Mouse (Mus musculus): ENCODE measurements around the gene D10Jhu81e.
"Not testable (repeated sequence)": the region's sequence is repeated elsewhere in the genome, so short reads cannot be mapped to it uniquely, and the experiment has no call there.

Gene D10Jhu81e

DNA sequence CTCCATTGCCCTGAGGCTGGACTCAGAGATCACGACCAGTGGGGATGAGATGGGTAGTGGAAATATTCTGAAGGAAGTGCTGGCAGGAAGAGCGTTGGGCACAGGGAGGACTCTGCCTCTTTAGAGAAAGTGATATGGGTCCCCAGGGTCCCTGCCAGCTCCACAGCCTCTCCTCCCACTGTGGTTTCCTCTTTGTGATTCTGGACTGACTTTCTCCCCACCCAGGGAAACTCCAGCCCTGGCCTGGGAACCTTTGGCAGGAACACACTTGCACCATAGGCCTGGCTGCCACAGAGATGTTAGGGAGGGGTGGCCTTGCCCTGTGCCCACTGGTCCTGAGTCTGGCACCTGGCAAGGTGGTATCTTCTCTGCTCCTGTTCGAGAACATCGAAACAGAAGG is 39.6 kb downstream of the D10Jhu81e start:
- no peak for DNase-seq (ENCODE audit: low spot score in 2 of 2)

DNA sequence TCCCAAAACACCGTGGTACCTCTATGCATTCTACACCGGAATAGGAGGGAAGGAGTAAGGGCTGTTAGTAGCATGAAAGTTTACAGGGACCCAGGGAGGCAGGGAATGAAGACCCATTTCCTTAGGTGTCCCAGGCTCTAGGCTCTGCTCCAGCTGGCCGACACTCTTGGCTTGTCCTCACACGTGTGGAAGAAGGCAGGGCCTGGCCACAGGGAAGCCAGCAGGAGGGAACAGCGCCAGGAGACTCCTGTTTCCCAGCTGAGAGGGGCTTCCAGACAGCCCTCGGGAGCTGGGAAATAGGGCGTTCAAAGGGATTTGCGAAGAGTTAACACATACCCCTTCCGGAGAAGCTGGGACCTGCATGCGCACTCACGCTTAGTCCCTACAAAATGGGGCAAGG is 40.2 kb downstream of the D10Jhu81e start:
- peak in 1 of 2 experiments; percentile 21 for DNase-seq (ENCODE audit: low spot score in 2 of 2)

DNA sequence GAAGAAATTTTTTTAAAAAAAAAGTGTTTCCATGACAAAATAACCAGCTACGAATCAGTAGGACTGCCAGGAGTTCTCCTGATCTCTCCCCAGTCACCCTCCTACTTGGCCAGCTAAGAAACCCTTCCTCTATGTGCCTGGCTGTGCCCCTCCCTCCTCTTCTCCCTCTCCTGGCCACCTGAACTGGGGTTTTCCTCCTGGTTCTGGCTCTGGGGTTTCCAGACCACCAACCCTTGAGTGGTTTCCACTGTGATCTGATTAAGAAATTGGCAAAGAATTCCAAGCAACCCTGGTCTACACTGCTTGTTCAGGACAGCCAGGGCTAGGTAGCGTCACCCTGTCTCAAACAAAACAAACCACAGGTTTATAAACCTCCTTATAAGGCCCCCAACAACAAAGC is 40.9 kb downstream of the D10Jhu81e start:
- DNase-seq (ENCODE audit: low spot score in 2 of 2) = no peak

DNA sequence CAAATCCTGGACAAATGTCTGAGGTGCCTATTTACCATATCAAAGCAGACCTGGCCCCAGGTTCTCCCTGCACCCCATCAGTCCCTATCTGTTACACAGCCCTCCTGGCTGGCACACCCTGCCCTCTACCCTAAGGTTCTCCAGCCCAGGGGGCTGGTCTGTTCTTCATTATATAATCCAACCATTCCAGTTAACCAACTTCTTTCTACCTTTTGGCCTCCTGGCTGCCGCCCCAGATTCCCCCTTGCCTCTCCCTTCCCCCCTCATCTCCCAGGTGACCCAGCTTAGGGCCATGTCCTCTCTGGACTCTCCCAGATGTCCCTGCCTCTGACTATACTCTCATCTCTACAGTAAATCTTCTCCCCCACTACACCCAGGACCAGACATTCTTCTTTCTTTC is 41.7 kb downstream of the D10Jhu81e start:
- no peak for DNase-seq (ENCODE audit: low spot score in 2 of 2)

DNA sequence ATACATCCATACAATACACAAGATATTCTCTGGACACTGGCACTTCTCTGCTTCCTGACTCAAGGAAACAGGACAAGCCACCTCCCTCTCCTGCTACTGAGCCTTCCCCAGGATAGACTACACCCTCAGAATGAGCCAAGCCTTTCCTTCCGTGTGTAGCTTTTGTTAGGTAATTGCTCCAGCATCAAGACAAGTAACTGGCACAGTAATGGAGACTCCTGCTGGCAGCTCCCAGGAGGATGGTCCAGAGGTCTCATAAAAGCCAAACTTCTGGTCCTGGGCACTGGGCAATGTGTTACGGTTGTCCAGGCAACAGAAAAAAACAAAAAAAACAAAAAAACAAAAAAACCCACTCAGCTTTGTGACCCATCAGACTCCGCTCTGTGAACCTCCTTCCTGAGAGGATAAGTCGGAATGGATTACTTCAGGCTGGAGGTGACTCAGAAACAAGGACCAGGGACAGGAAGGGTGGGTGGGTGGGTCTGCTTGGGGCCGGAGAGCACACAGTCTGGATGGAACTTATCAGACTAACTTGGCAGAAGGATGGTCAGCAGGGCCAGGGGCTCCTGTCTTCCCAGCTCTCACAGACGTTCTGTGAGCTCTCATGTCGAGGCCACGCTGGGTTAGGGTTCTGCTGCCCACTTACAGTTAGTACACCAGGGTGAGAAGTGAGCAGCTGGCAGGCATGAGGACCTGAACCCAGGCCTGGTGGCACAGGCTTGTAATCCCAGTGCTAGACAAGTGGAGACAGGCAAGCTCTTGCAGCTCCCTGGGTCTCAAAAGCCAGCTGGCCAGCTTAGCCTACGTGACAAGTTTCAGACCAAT is 42.3 kb downstream of the D10Jhu81e start:
- DNase-seq (ENCODE audit: low spot score in 2 of 2) = no peak

DNA sequence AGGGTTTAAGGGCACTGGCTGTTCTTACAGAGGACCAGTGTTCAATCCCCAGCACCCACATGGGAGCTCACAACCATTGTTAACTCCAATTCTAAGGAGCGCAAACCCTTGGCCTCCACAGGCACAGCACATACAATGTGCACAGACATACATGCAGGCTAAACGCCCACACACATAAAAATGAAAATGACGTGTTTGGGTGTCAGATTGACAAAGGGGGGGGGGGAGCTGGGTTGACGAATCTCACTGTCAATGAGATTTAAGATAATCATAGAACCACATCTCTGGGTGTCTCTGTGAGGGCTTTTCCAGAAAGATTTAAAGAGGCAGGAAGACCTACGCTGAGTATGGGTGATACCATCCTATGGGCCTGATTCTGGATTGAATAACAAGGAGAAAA is 43.3 kb downstream of the D10Jhu81e start:
- no peak for DNase-seq (ENCODE audit: low spot score in 2 of 2)

DNA sequence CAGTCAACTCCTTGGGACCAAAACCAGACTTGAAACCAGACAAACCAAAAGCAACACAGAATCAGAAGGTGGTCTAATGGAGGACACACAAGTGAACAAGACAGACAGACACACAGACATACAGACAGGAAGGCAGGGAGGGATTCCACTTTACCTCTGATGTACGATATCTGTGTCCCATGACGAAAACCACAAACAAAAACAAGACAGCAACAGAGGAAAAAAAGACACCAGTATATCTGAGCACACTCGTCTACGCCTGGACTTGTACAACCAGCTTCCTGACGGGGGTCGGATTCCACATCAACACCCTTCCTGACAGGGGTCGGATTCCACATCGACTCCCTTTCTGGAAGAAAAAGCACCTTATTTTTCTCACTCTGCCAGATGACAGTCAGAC is 44.5 kb downstream of the D10Jhu81e start:
- not testable (repeated sequence) for DNase-seq (ENCODE audit: low spot score in 2 of 2)

DNA sequence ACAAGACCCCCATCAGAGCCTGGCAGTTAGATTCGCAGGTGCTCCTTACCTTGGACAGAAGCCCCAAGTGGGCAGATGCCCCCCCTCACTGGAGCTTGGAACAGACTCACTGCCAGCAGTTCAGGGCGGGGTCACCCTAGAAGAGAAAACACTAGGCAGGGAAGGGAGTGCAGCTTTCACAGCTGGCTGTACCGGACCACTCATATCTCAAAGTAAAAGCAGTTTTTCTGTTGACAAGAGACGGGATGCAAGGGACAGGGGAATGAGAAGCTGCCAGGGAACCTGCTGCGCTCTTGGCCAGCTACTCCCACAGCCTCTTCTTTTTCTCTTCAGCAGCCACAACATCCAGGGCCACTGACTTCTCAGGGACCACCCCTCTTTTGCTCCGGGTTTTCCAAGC is 45.4 kb downstream of the D10Jhu81e start:
- DNase-seq (ENCODE audit: low spot score in 2 of 2) = not testable (repeated sequence)

DNA sequence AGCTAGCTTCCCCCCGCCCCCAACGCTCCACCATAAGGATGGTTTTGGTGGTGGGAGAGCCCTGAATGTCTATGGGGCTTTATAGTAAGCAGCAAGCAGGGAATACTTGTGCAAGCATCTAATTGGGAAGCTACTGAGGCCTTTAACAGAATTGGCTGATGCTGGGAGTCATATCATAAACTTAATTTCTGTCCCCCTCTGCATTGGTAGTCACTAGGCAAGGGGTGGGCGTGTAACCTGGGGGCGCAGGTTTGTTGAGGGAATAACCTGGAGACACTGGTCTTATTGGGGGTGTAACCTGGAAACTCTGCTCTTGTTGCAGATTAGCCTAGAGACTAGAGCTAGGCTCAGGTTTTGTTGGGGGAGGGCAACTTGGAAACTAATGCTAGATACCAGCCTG is 50.2 kb downstream of the D10Jhu81e start:
- DNase-seq (ENCODE audit: low spot score in 2 of 2) = no peak

DNA sequence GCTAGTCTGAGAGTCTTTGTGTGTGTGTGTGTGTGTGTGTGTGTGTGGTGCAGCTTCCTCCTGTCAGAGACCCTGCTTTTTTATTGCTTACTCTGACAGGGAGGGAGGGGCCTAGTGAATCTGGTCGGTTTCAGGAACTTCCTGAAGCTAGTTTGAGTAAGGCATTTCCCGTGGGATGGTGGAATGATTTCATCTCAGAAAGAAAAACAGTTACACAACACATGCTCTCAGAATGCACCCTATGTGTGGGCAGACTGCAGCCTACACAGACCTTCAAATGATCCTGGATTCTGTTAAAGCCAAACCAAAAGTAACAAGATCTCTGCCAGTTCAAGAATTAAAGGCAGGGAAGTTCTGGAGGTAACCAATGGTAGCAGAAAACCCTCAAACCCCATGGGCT is 54.4 kb downstream of the D10Jhu81e start:
- DNase-seq (ENCODE audit: low spot score in 2 of 2) = no peak

DNA sequence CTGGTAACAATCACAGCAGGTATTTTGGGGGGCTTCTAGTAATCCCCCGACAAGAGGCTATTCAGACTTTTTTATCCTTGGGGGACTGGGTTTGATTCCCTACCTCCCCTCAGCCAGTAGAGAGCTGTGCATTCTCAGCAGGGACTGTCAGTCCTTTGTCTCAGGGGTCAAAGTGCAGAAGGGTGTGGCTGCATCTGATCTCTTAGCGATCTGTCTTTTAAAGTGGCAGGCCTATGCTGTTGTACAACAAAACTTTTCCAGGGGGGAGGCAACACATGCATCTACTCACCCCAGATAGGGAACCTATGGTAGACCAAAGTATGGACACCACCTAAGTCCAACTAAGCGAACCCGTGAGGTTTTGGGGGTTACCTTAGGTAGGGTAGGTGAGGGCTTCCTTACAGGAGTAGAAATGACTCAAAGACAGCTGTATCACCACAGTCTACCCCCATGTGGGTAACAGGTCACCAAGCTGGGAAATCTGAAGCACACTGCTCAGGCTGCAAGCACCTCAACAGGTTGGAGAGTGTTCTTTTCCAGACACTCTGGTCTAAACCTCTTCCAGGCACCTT is 55.0 kb downstream of the D10Jhu81e start:
- no peak for DNase-seq (ENCODE audit: low spot score in 2 of 2)
